Mouse (Mus musculus) left cerebral cortex, adult 6 months (tissue): ENCODE results near the gene Ccdc50. TPM values are rescaled to one million over a fixed set of nuclear protein-coding genes. Genes with fewer than 3 reads are reported as not detected.

ENCODE experiments used
- long read RNA-seq, 2 experiments: library from polyadenylated mRNA; unstranded; transcript quantifications; one replicate each; pipeline ENCODE4 v2.0.0; 2019 to 2020
- polyA plus RNA-seq: library from polyadenylated mRNA; unstranded; fragments of <200 nt; fragmentation: Nextera tagmentation; gene quantifications from 2 replicates; pipeline ENCODE4 v1.2.3, GENCODE M21; 2021

Ccdc50 gene
- 13.2 and 19.7 TPM in 2 replicates for polyA plus RNA-seq
- long read RNA-seq, experiment 1, full-length matches to known transcripts = 48 of 90 reads
- long read RNA-seq, experiment 1, partial matches to known transcripts = 3 of 90 reads
- long read RNA-seq, experiment 1, other reads (novel, unspliced or antisense) = 39 of 90 reads
- long read RNA-seq, experiment 2, full-length matches to known transcripts = 10 of 40 reads
- long read RNA-seq, experiment 2, partial matches to known transcripts = 14 of 40 reads
- long read RNA-seq, experiment 2, other reads (novel, unspliced or antisense) = 16 of 40 reads

DNA sequence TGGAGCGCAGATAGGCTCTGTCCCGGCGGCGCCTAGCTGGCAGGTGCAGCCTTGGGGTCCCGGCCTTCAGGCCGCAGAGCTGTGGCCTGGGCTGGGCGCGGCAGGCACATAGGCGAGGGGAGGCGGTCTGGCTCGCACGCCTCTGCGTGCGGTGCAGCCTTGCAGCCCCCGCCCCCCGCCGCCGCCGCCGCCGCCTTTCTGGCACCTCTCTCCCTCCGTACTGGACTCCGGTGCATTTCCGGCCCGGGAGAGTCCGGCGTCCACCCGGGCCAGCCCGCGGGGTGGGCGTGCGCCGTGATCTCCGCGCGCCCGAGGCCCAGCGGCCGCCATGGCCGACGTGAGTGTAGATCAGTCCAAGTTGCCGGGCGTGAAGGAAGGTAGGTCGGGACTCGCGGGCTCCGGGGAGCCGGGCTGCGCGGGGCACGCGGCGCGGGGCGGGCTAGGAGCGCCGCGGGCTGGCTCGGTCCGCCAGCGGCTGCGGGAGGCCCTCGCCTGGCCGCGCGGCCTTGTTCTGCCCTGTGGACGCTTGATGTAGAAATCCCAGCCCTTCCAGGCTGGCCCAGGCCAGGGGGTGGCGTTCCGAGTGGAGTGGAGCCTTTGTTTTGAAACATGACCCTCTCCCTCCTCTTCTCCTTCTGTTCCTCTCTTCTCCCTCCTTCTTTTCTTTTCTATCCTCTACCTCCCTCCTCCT is at the start of gene Ccdc50:
Gene Ccdc50, plus strand, starts transcription at position 109 of the 691 bp plus-strand sequence.

DNA sequence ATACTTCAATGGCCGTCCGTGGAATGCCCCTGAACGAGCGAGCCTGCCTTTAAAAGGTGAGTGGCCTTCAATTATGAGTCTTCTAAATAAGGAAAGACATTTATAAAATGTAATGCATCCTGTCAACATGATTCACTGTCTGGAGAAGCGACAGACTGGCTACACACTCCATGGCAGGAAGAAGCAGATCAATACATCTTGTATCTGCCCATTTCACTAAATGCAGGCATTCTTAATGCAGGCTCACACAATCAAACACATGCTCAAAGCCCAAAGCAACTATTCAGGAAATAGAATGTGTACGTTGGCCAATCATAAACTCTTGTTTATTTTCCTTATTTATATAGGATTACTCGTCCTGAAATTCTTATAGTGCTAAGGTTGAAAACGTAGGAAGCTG is 18.5 kb upstream of the Ccdc50 start, which contains the start of gene Uts2b:
Gene Uts2b, minus strand, starts transcription at position 49 of the 400 bp plus-strand sequence.

Other genes starting within 250 kb of the Ccdc50 start
- gene Ostn, start 81.4 kb upstream of the Ccdc50 start, polyA plus RNA-seq = 0.23 and 0.43 TPM in 2 replicates
- not detected in 2 replicates for gene Uts2b, start 18.6 kb upstream of the Ccdc50 start, polyA plus RNA-seq